Mouse (Mus musculus) neural tube, embryonic 14.5 days (tissue): Measurements from ENCODE around the gene Arl3. TPM values are rescaled to one million over a fixed set of nuclear protein-coding genes. Genes with fewer than 3 reads are reported as not detected.

Experiments used
- ATAC-seq: fragments of 200-750 bp; cut with Nextera tagmentation; 2 replicates; pipeline ENCODE4 v1.8.0; 2017; ENCODE audit warnings: low read depth, mild to moderate bottlenecking, moderate TSS enrichment, moderate library complexity
- H3K27ac ChIP-seq: fragments of 300-500 bp; sonication (generic); 2 replicates; pipeline ENCODE4 v1.5.1; 2014; ENCODE audit warnings: low read depth, mild to moderate bottlenecking, control low read depth, low read length, moderate library complexity, mixed read lengths
- H3K27me3 ChIP-seq: fragments of 300-500 bp; sonication (generic); 2 replicates; pipeline ENCODE4 v1.6.1; 2014; ENCODE audit warnings: low read length; ENCODE audit not compliant: control insufficient read depth, insufficient read depth
- H3K36me3 ChIP-seq: fragments of 300-500 bp; sonication (generic); 2 replicates; pipeline ENCODE4 v1.6.1; 2014; ENCODE audit warnings: low read length, mixed read lengths; ENCODE audit not compliant: control insufficient read depth, insufficient read depth
- H3K4me1 ChIP-seq: fragments of 300-500 bp; sonication (generic); 2 replicates; pipeline ENCODE4 v1.6.1; 2014; ENCODE audit warnings: low read length; ENCODE audit not compliant: control insufficient read depth, insufficient read depth
- H3K4me2 ChIP-seq: fragments of 300-500 bp; sonication (generic); 2 replicates; pipeline ENCODE4 v1.6.1; 2014; ENCODE audit warnings: mild to moderate bottlenecking, low read depth, low read length, control low read depth
- H3K4me3 ChIP-seq: fragments of 300-500 bp; sonication (generic); 2 replicates; pipeline ENCODE4 v1.5.1; 2014; ENCODE audit warnings: low read depth, low read length, control low read depth, mixed read lengths
- H3K9ac ChIP-seq: fragments of 300-500 bp; sonication (generic); replicated peaks from 2 replicates; pipeline ENCODE4 v1.6.1; 2014; ENCODE audit warnings: low read depth, mild to moderate bottlenecking, control low read depth, low read length, mixed read lengths
- H3K9me3 ChIP-seq: fragments of 300-500 bp; sonication (generic); 2 replicates; pipeline ENCODE4 v1.6.1; 2016; ENCODE audit warnings: low read length; ENCODE audit not compliant: control insufficient read depth
- WGBS: fragments of 180-500 bp; shearing (Covaris S2); extraction: QIAGEN DNeasy Blood & Tissue Kit; methylation state at CpG from one replicate; pipeline ENCODE4 v1.1.7; 2014; 5-methylcytosine and 5-hydroxymethylcytosine counted together
- polyA plus RNA-seq: library from polyadenylated mRNA; unstranded; fragments of >200 nt; fragmentation: Nextera tagmentation; extraction: Ambion mirVana; gene quantifications from 2 replicates; pipeline ENCODE4 v1.2.1, GENCODE M21; 2014

Gene Arl3
- polyA plus RNA-seq, 1 experiment from 2014 or later, result 160 TPM

GRCm38 (mm10) chr19:46616378-46616777 lies 43.4 kb upstream of the Arl3 start:
- Histone ChIP-seq H3K36me3 (no peaks in the 10 kb centered on the region), H3K9ac (no peak overlapping the region)
- 93% methylated on average over 11 of the region's 11 CpGs for WGBS

DNA sequence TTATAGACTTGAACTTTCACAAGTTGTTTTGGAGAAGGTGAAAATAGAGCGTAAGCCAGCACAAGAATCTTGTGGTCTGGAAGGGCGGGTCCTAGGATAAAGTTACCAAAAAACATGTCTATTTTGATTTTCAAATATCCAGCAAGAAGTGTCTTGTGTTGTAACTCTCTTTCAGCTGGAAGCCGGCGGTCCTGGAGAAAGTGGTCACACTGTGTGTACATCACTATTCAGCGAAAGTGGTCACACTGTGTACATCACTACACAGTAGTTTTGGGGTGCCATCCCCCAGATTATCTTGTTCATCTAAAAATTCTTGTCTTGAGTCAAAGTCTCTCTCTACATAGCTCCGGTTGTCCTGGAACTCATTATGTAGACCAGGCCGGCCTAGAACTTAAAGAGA lies 35.2 kb upstream of the Arl3 start:
- H3K36me3 ChIP-seq, result 0 out of 2 replicates have a peak, but pooled peaks cover 8% of the 10 kb centered on the region
- no peak for ATAC-seq
- no peaks in the 10 kb centered on the region for H3K9me3 ChIP-seq
- no peak overlapping the region for H3K9ac ChIP-seq
- H3K4me2 ChIP-seq, result no peak overlapping the region
- no peaks in the 10 kb centered on the region for H3K4me1 ChIP-seq
- no peak overlapping the region for H3K4me3 ChIP-seq
- H3K27ac ChIP-seq, result no peak overlapping the region
- H3K27me3 ChIP-seq, result no peaks in the 10 kb centered on the region
- WGBS, result 99% methylated on average over 7 of the region's 7 CpGs

More at GRCm38 (mm10) chr19:46616378-46616777, 43.4 kb upstream of the Arl3 start:
- no peaks in the 10 kb centered on the region for H3K9me3 ChIP-seq
- no peak overlapping the region for H3K4me3 ChIP-seq
- no peak for ATAC-seq
- H3K4me1 ChIP-seq, result peaks cover 15% of the 10 kb centered on the region
- H3K27ac ChIP-seq, result no peak overlapping the region
- H3K27me3 ChIP-seq, result no peaks in the 10 kb centered on the region
- no peak overlapping the region for H3K4me2 ChIP-seq

GRCm38 (mm10) chr19:46607424-46607823 lies 34.4 kb upstream of the Arl3 start:
- H3K36me3 ChIP-seq, result 0 out of 2 replicates have a peak, but pooled peaks cover 8% of the 10 kb centered on the region
- WGBS, result 73% methylated on average over 7 of the region's 7 CpGs
- no peak overlapping the region for H3K27ac ChIP-seq
- no peak overlapping the region for H3K9ac ChIP-seq
- no peak overlapping the region for H3K4me3 ChIP-seq
- H3K4me2 ChIP-seq, result no peak overlapping the region
- no peaks in the 10 kb centered on the region for H3K4me1 ChIP-seq
- ATAC-seq, result no peak
- H3K9me3 ChIP-seq, result no peaks in the 10 kb centered on the region
- H3K27me3 ChIP-seq, result no peaks in the 10 kb centered on the region

DNA sequence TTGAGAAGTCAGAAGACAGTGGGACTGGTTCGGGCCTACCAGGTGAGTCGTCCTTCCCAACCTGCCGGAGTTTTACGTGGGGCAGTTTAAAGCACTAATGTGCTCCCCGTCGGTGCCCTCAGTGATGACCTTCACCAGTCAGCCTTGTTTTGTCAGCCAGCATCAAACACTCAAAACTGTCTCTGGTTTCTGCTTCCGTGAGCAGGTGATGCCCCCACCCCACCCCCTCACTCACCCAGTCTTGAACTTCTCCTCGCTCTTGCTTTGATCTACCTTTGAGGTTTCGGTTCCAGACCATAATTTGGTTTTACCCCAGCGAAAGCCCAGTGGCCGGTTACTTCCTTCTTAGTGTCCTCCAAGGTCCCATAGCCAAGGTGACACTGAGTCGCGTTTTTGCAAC lies 33.7 kb upstream of the Arl3 start:
- WGBS, result 94% methylated on average over 13 of the region's 13 CpGs
- Histone ChIP-seq H3K4me2 (no peak overlapping the region), H3K4me3 (no peak overlapping the region), H3K27ac (no peak overlapping the region), H3K36me3 (0 out of 2 replicates have a peak, but pooled peaks cover 8% of the 10 kb centered on the region), H3K4me1 (no peaks in the 10 kb centered on the region), H3K9ac (no peak overlapping the region), H3K9me3 (no peaks in the 10 kb centered on the region), H3K27me3 (no peaks in the 10 kb centered on the region)
- ATAC-seq, result no peak

DNA sequence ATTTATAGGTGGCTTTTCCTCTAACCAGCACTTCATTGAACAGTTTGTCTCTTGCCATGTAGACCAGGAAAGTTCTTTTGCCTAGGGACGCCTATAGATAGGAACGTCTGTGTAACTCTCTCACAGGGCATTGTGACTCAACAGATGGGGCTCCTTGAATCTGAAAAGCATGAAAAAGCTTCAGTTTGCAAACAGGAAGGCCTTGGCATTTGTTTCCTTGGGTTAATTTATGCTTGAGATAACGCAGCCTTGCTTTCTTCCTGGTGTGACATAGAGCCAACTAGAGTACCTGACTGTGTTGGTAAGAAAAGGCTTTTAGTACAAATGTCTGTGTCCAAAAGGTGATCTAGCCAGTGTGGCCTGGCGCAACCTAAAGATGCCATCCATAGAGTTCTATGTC lies 29.4 kb upstream of the Arl3 start:
- Histone ChIP-seq H3K36me3 (0 out of 2 replicates have a peak, but pooled peaks cover 8% of the 10 kb centered on the region), H3K4me2 (no peak overlapping the region), H3K9me3 (no peaks in the 10 kb centered on the region), H3K27me3 (no peaks in the 10 kb centered on the region), H3K27ac (no peak overlapping the region), H3K4me1 (peaks cover 8% of the 10 kb centered on the region), H3K4me3 (no peak overlapping the region), H3K9ac (no peak overlapping the region)
- no peak for ATAC-seq
- 83% methylated on average over 4 of the region's 4 CpGs for WGBS

DNA sequence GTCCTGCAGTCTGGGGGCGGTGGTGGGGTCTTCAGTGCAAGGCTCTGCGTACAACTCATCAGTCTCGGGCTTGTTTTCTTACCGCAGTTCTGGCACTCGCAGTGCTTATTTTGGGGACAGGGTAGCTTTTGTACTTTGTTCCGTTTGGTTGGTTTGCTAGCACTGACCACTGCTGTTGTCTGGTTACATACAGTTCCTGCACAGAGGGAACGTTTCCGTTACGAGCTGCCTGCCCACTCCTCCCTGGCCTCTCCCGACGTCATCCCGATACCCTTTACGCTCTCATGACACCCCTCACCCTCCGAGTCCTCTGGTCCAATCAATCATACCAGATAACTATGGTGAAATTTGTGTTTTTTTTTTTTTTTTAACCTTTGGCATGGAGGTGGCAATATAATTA lies 28.5 kb upstream of the Arl3 start:
- Histone ChIP-seq H3K4me1 (peaks cover 8% of the 10 kb centered on the region), H3K9ac (no peak overlapping the region), H3K4me3 (no peak overlapping the region), H3K36me3 (0 out of 2 replicates have a peak, but pooled peaks cover 8% of the 10 kb centered on the region), H3K27ac (no peak overlapping the region), H3K4me2 (no peak overlapping the region), H3K27me3 (no peaks in the 10 kb centered on the region), H3K9me3 (no peaks in the 10 kb centered on the region)
- 93% methylated on average over 14 of the region's 14 CpGs for WGBS
- no peak for ATAC-seq

GRCm38 (mm10) chr19:46600371-46600770 lies 27.4 kb upstream of the Arl3 start:
- H3K4me1 ChIP-seq, result peaks cover 8% of the 10 kb centered on the region
- ATAC-seq, result no peak
- no peaks in the 10 kb centered on the region for H3K36me3 ChIP-seq
- 79% methylated on average over 4 of the region's 4 CpGs for WGBS
- H3K9ac ChIP-seq, result no peak overlapping the region
- H3K4me3 ChIP-seq, result peak overlapping the region; percentile 65; the same call in 1 of the 2 replicates
- no peaks in the 10 kb centered on the region for H3K27me3 ChIP-seq
- H3K9me3 ChIP-seq, result no peaks in the 10 kb centered on the region
- no peak overlapping the region for H3K27ac ChIP-seq
- H3K4me2 ChIP-seq, result peak overlapping the region; percentile 88; the same call in 1 of the 2 replicates

- Histone ChIP-seq H3K4me3 (peak overlapping the region; percentile 65), H3K4me2 (peak overlapping the region; percentile 88), H3K27ac (peak overlapping the region; percentile 24; the same call in 1 of the 2 replicates), H3K9ac (peak overlapping the region; percentile 67), H3K36me3 (no peaks in the 10 kb centered on the region), H3K4me1 (peaks cover 8% of the 10 kb centered on the region), H3K27me3 (no peaks in the 10 kb centered on the region), H3K9me3 (no peaks in the 10 kb centered on the region)
- peak; percentile 26 for ATAC-seq
- 21% methylated on average over 22 of the region's 22 CpGs for WGBS
Observed at GRCm38 (mm10) chr19:46599375-46600256, 26.6 kb upstream of the Arl3 start.

GRCm38 (mm10) chr19:46598720-46599252 lies 25.8 kb upstream of the Arl3 start, which contains the start of gene Wbp1l:
Wbp1l (plus strand) TSS chr19:46599084.
- H3K27me3 ChIP-seq, result no peaks in the 10 kb centered on the region
- H3K4me1 ChIP-seq, result peaks cover 8% of the 10 kb centered on the region
- H3K9me3 ChIP-seq, result no peaks in the 10 kb centered on the region
- peak within 1 kb of the TSS; percentile 65 for H3K4me3 ChIP-seq
- ATAC-seq, result peak; percentile 99
- no peaks in the 10 kb centered on the region for H3K36me3 ChIP-seq
- H3K4me2 ChIP-seq, result peak within 1 kb of the TSS; percentile 88
- H3K9ac ChIP-seq, result peak within 1 kb of the TSS; percentile 67
- H3K27ac ChIP-seq, result peak within 1 kb of the TSS; percentile 24; the same call in 1 of the 2 replicates
- WGBS, result under 1% methylated on average over 21 of the region's 22 CpGs
